Mouse (Mus musculus) embryo, embryonic 9.5 days (tissue): Measurements from ENCODE around the gene Mtnr1b.

Experiments used
- DNase-seq: peaks from one replicate; pipeline ENCODE4 v3.0.0-alpha.2; 2017; ENCODE audit errors: extremely low spot score

Gene Mtnr1b

GRCm38 (mm10) chr9:15802413-15803027 lies 71.8 kb downstream of the Mtnr1b start:
- DNase-seq = no peak

GRCm38 (mm10) chr9:15800402-15800801 lies 74.0 kb downstream of the Mtnr1b start:
- DNase-seq = no peak

- no peak for DNase-seq
These were observed 79.9 kb downstream of the Mtnr1b start for GRCm38 (mm10) chr9:15794408-15794807.

- no peak for DNase-seq
These were observed 82.3 kb downstream of the Mtnr1b start for GRCm38 (mm10) chr9:15792076-15792475.

GRCm38 (mm10) chr9:15786610-15787009 lies 87.7 kb downstream of the Mtnr1b start:
- DNase-seq = no peak

- DNase-seq = no peak
These were observed 88.2 kb downstream of the Mtnr1b start for GRCm38 (mm10) chr9:15786192-15786591.

- no peak for DNase-seq
These were observed 92.4 kb downstream of the Mtnr1b start for GRCm38 (mm10) chr9:15781936-15782335.

GRCm38 (mm10) chr9:15774911-15775310 lies 99.4 kb downstream of the Mtnr1b start:
- no peak for DNase-seq
